Mouse (Mus musculus) cerebellum, postnatal 36 days (tissue): ENCODE results near the gene Bhmt.
A peak's percentile ranks its signal among the peaks of the same experiment; 100 is the strongest.

Experiments
- DNase-seq, 2 experiments: peaks; one replicate each; pipeline ENCODE4 v3.0.0; 2021 to 2022; ENCODE audit warnings: mixed read lengths in 2 of 2

Gene Bhmt

GRCm38 (mm10) chr13:93637282-93638245 lies at the start of gene Bhmt:
Gene Bhmt, minus strand, starts transcription at chr13:93637961.
- no peak for DNase-seq

DNA sequence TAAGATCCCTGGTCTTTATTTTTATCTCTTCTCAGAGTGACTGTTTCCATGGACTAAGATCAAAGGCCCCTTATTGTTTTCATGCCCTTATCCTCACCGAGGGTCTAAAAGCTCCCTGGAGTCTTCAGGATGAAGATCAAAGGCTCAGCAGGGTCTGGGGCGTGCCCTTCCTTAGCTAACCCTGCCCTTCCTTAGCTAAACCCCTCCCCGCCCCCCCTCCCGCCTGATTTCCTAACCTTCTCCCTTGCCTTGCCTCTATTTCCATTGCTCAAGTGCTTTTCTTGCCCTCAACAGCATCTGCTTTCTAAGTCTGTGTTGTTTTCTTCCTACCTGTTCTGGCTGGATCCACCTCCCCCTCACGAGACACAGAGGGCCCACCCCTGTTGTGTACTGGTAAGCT lies 49.6 kb upstream of the Bhmt start:
- no peak for DNase-seq

DNA sequence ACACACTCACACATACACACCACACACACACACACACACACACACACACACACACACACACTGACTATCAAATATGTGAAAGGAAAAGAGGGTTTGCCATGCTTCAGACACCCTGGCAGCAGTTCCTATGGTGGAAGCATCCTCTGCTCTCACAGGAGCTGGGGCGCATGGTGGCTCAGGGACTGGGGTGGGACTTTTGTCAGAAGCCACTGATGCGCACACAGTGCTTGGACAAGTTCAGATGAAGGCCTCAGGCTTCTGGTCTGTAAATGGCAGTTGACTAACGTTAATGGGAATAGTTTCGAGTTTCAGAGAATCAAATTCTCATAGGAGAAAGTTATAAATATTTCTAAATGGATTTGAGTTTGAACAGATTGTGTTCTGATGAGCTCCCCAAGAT lies 47.5 kb upstream of the Bhmt start:
- DNase-seq: no peak

GRCm38 (mm10) chr13:93683336-93683735 lies 45.6 kb upstream of the Bhmt start:
- no peak for DNase-seq

- no peak for DNase-seq
Measured at GRCm38 (mm10) chr13:93676864-93677263, 39.1 kb upstream of the Bhmt start.

DNA sequence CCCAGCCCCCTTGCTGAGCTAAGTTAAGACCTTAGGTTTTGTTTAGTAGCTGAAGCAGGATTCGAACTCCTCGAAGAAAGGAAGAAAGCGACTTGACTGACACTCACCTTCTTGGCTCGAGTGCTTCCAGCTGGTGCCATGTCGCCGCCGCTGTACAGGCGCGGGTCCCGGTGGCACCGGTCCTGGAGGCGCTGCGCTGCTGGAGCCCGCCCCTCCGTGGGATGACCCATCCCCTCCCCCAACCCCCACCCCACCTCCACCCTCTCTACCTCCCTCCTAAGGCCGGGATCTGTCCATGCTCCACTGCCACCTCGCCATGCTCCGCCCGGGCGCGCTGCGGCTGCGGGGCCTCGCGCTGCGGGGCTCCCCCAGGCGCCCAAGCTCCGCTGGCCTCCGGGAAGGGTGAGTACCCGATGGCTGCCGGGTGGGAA lies 36.4 kb upstream of the Bhmt start, which contains the start of the genes Bhmt2 and Dmgdh:
Bhmt2 (minus strand) TSS at position 172 of the 431 bp plus-strand sequence.
Dmgdh (plus strand) TSS at position 303 of the 431 bp plus-strand sequence.
- no peak for DNase-seq

GRCm38 (mm10) chr13:93673296-93673695 lies 35.5 kb upstream of the Bhmt start:
- no peak for DNase-seq

DNA sequence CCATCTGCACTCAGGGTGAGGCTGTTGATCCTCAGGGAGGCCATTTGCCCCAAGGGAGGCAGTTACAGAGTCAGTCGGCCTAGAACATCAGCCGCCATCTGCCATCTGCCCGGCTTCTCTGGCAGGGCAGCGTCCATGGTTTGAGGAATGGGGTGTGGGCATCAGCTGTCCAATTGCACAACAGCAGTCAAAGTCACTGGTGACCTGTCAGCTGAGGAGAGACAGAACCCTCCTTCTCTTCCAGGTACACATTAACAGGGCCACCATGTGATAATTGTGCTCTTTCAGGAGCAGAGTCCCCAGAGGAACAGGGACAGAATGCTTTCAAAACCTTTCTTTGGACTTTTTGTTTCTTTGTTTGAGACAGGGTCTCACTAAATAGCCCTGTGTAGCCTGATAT lies 34.6 kb upstream of the Bhmt start:
- DNase-seq: no peak

GRCm38 (mm10) chr13:93667586-93667985 lies 29.8 kb upstream of the Bhmt start:
- DNase-seq: no peak

GRCm38 (mm10) chr13:93657941-93658340 lies 20.2 kb upstream of the Bhmt start:
- DNase-seq: peak; percentile 31 to 34

GRCm38 (mm10) chr13:93653382-93653781 lies 15.6 kb upstream of the Bhmt start:
- DNase-seq: no peak

DNA sequence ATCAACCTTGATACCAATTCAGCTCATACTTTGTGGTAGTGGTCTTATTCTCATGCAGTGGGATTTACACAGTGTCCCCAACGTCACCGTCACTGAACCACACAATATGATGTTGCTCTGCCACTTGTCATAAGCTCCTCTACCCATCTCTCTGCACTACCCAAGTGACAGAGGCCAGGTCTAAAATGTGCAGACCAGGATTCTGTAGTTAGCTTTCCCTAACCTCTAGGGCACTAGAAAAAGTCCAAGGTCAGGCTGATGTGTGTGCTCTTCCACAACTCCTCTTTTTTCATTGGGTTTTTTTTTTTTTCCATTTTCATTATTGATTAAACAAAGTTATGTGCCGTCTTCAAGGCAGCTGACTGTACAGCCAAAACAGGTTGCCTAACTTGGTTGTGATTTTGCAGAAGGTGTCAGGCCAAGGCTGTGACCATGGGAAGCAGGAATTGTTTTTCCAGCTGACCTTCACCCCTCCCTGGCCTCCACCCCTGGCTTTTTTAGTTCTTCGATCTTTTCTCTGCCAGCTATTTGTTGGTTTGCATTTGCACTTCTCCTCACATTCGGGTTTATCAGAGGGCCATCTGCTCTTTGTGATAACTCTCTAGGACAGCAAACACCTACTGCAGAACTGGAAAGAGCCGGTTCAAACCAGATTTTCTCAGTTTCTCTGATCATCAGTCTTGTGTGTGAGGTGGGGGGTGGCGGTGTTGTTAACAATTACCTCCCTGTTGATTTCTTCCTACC lies 10.8 kb upstream of the Bhmt start:
- no peak for DNase-seq

DNA sequence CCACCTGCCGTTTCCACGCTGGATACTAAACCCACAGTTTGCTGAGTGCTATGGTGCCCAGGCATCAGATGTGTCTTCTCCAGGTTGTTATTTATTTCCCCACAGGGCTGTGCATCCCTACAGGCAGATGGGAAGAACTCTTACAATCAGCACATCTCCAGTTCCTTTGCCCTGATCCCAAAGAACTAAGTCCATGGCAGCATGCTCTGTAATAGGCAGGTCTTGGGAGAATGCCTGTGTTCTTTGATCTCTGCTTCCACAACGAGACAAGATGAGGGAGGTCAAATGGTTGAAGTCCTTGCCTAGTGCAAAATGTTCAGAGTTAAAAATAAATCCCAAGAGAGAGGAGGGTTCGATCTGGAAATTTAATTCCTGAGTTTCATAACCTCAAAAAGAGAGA lies 1.9 kb upstream of the Bhmt start:
- DNase-seq: no peak

DNA sequence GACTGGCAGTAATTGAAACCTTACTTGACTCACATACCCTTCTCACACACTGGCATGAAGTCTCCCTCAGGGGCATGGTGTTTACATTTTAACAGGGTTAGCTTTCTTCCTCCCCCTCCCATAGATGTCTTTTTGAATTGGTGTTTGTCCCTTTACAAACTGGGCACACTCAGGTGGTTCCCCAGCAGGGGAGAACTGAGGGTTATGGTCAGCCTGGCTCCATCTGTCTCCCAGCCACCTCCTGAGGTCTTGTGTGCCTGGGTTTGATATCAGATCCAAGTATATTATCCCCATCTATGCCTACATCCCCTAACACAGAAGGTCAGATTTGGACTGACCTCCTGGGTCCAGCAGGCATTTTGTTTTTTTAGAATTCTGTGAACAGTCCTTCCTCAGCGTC lies 1.2 kb downstream of the Bhmt start:
- DNase-seq: peak; percentile 53

DNA sequence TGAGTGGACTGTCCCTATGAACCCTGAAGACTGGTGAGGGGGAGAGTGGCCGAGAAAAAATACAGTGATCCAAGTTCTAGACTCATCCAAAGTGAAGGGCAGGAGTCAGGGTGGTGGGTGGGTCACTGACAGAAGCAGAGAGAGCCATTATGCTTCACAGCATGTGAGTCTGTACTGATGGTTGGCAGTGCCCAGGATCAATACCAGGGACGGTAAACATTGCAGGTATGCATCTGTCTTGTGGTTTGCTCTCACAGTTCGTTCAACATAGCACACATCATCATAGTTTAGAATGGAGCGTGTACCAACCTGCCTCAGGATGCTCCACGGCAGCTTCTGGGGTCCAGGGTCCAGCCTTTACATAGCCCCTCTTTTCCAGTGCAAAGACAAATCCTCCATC lies 4.8 kb downstream of the Bhmt start:
- no peak for DNase-seq

DNA sequence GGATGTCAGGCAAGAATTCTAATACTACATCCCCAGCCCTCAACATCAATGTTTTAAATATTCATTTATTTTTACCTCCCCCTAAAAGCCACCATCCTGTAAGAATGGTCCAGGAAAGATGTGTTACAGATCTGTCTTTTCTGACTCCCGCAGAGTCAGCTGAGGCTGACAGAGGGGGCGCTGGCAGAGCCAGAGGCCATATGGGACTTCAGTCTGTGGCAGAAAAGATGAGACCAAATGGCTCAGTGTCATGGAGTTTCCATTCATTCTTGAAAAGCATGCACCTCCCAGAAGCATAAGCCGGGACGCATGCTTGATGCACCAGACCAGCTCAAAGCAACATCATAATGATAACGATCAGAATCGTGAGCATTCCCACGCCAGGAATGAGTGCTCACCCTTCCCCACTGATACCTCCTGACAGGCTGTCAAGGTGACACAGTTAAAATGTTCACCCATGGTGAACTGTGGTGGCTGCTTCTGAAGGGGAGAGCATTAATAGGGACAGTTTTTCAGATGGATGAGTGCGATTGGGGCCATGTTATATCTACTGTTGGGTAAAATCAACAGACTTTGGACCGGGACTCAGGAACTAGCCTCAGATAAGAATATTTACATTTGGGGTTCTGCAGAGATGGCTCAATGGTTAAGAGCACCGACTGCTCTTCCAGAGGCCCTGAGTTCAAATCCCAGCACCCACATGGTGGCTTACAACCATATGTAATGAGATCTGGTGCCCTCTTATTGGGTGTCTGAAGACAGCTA lies 6.6 kb downstream of the Bhmt start:
- peak; percentile 55 to 57 for DNase-seq

- no peak for DNase-seq
Measured at GRCm38 (mm10) chr13:93628861-93629260, 8.9 kb downstream of the Bhmt start.

GRCm38 (mm10) chr13:93614361-93614948 lies 23.3 kb downstream of the Bhmt start:
- no peak for DNase-seq

- no peak for DNase-seq
Measured at GRCm38 (mm10) chr13:93613771-93614170, 24.0 kb downstream of the Bhmt start.

DNA sequence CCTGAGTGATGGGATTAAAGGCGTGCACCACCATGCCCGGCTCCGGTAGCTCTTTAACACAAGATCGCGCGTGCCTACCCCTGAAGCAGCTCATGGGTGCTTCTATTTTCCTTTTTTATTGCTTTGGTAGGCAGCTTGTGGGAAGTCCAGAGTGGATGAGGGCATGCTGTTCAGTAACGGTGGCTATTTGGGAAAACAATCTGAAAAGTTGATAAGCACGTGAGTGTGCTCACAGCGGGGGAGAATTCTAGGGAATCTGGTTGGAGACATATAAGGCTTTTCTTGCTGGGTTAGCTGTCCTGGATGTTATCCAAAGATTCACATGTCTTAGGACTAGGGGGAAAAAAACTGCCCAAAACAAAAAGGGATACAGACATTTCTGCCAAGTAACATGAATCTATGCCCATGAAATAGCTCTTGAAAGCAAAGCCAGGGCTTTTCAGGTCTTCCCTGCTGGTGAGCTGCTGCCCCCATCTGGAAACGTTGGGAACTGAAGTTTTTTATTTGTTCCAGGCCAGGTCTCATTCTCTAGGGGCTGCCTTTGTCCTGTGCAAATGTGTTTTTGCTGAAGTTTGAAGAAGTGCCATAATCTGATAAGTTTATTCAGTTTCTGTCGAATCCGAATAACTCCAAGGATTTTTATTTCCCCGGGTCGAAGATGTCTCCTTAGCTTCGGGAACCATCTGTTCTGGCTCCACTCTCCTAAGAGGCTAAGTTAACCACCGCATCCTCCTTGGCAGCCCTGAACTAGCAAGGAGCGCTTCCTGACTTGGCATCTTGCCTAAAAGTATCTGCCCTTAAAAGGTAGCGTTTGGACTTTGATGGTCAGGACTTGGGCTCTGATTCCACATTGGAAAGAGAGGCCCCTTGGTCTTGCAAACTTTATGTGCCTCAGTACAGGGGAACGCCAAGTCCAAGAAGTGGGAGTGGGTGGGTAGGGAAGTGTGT lies 24.8 kb downstream of the Bhmt start:
- peak; percentile 75 to 88 for DNase-seq

DNA sequence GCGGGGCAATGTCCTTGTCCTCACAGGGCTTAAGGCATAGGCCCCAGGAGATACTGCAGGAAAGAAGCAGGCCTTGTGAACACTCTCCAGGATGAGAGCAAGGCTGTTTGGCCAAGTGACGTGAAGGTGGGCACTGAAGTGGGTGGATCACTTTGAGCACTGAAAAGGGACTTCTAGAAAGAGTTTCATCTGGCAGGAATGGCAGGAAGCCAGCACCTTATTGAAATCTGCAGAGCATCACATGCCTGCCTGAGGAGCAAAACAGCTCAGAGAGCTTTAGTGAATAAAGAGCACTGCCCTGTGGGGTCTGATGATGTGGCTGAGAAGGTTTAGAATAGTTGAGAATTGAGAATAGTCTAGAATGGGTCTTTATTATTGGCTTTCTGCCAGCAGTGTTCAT lies 29.3 kb downstream of the Bhmt start:
- DNase-seq: no peak
